Mouse (Mus musculus) limb, embryonic 14.5 days (tissue): ENCODE results near the gene Chpf. TPM values are rescaled to one million over a fixed set of nuclear protein-coding genes. Genes with fewer than 3 reads are reported as not detected.

Experiments
- ATAC-seq: fragments of 200-750 bp; cut with Nextera tagmentation; 2 replicates; pipeline ENCODE4 v1.8.0; 2017; ENCODE audit warnings: low read depth, moderate number of reproducible peaks, moderate TSS enrichment; ENCODE audit not compliant: low FRiP score
- DNase-seq: peaks from one replicate; pipeline ENCODE4 v3.0.0-alpha.2; 2015; ENCODE audit warnings: low spot score
- H3K27ac ChIP-seq: fragments of 300-500 bp; sonication (generic); replicated peaks from 2 replicates; pipeline ENCODE4 v1.5.1; 2014; ENCODE audit warnings: low read depth, mild to moderate bottlenecking, low read length, moderate library complexity, mixed read lengths
- H3K27me3 ChIP-seq: fragments of 300-500 bp; sonication (generic); 2 replicates; pipeline ENCODE4 v1.6.1; 2014; ENCODE audit warnings: low read length, mixed read lengths; ENCODE audit not compliant: control insufficient read depth, insufficient read depth
- H3K36me3 ChIP-seq: fragments of 300-500 bp; sonication (generic); 2 replicates; pipeline ENCODE4 v1.6.1; 2014; ENCODE audit warnings: mild to moderate bottlenecking, low read length, moderate library complexity, mixed read lengths; ENCODE audit not compliant: control insufficient read depth, insufficient read depth
- H3K4me1 ChIP-seq: fragments of 300-500 bp; sonication (generic); 2 replicates; pipeline ENCODE4 v1.6.1; 2014; ENCODE audit warnings: antibody characterized with exemption, low read length, mixed read lengths; ENCODE audit not compliant: control insufficient read depth, insufficient read depth
- H3K4me2 ChIP-seq: fragments of 300-500 bp; sonication (generic); replicated peaks from 2 replicates; pipeline ENCODE4 v1.6.1; 2014; ENCODE audit warnings: low read depth, mild to moderate bottlenecking, low read length, moderate library complexity; ENCODE audit not compliant: severe bottlenecking
- H3K4me3 ChIP-seq: fragments of 300-500 bp; sonication (generic); replicated peaks from 2 replicates; pipeline ENCODE4 v1.5.1; 2014; ENCODE audit warnings: low read length
- H3K9ac ChIP-seq: fragments of 300-500 bp; sonication (generic); 2 replicates; pipeline ENCODE4 v1.6.1; 2014; ENCODE audit warnings: mild to moderate bottlenecking, low read depth, low read length, moderate library complexity; ENCODE audit not compliant: severe bottlenecking
- H3K9me3 ChIP-seq: fragments of 300-500 bp; sonication (generic); 2 replicates; pipeline ENCODE4 v1.6.1; 2016; ENCODE audit warnings: low read length; ENCODE audit not compliant: control insufficient read depth
- POLR2A ChIP-seq: fragments of 200-500 bp; IDR thresholded peaks from 2 replicates; pipeline ENCODE4 v1.8.0; 2012; ENCODE audit warnings: inconsistent platforms, mild to moderate bottlenecking, moderate library complexity, borderline replicate concordance; ENCODE audit not compliant: insufficient read depth, insufficient read length; ENCODE audit errors: extremely low read depth
- WGBS: fragments of 180-500 bp; shearing (Covaris S2); extraction: QIAGEN DNeasy Blood & Tissue Kit; methylation state at CpG from one replicate; pipeline ENCODE4 v1.1.7; 2014; 5-methylcytosine and 5-hydroxymethylcytosine counted together
- polyA plus RNA-seq, 2 experiments: library from polyadenylated mRNA; depleted of rRNA in 1 of 2; stranded (reverse) in 1 of 2; unstranded in 1 of 2; fragments of >200 nt; fragmentation: Nextera tagmentation in 1 of 2; extraction: Ambion mirVana in 1 of 2; gene quantifications; 2 replicates each; pipeline versions ENCODE4 v1.2.1 to v1.2.3; 2012 to 2014

The Chpf gene
- polyA plus RNA-seq, 2 experiments, result 65.0 to 104 TPM

DNA sequence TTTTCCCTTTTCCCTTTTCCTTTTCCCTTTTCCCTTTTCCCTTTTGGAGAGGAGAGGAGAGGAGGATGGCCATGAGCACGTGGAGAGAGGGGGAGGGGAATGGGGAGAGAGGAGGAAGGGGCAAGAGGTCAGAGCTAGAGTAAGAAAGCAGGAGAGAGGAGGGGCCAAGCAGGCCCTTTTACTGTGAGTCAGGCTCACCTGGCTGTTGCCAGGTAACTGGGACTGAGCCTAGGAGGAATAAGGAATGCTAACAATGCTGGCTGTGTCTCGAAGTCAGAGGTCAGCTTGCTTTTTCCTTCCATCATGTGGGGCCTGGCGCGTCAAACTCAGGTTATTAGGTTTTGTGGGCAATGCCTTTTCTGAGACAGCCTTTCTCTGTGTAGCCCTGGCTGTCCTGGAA lies 38.9 kb upstream of the Chpf start:
- no peak for TF ChIP-seq POLR2A
- no peak overlapping the region; the same call in 1 of the 2 replicates for H3K27ac ChIP-seq
- no peak for DNase-seq

DNA sequence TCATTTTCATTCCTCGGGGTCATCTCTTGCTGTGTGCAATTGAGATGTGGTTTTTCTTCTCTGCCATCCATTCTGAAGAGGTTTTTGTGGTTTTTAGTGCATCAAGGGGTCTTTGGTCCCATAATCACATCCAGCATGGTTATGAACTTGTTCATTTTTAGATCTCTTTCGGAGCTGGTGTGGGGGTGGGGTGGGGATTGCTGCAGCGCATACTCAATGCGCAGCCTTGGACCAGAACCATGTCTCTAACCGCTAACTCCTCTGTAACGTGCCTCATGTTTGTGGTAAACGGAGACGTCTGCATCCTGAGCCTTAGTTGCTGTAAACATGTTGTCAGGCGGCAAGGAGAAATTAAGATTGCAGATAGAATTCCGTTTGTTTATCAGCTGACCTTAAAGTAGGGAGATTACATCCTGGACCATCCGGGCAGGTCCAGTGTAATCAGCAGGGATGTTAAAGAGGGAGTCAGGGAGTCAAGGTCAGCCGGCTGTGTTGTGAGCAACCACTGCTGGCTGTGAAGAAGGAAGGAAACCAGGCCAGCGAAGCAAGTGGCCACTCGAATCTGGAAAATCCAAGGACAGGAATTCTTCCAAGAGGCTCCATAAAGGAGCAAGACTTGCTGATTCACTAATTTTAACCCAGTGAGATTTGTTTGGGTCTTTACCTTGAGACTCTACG lies 37.7 kb upstream of the Chpf start:
- H3K27ac ChIP-seq, result no peak overlapping the region
- no peaks in the 10 kb centered on the region for H3K9me3 ChIP-seq
- no peaks in the 10 kb centered on the region for H3K36me3 ChIP-seq
- no peak overlapping the region for H3K4me3 ChIP-seq
- ATAC-seq (no peak), DNase-seq (no peak)
- TF ChIP-seq POLR2A, result no peak
- H3K4me2 ChIP-seq, result no peak overlapping the region
- peaks cover 14% of the 10 kb centered on the region for H3K4me1 ChIP-seq
- no peaks in the 10 kb centered on the region for H3K27me3 ChIP-seq
- H3K9ac ChIP-seq, result no peak overlapping the region
- 74% methylated on average over 15 of the region's 15 CpGs for WGBS

More for the DNA sequence above, 38.9 kb upstream of the Chpf start:
- no peaks in the 10 kb centered on the region for H3K36me3 ChIP-seq
- 61% methylated on average over 3 of the region's 4 CpGs for WGBS
- H3K9ac ChIP-seq, result no peak overlapping the region
- no peaks in the 10 kb centered on the region for H3K27me3 ChIP-seq
- H3K9me3 ChIP-seq, result no peaks in the 10 kb centered on the region
- H3K4me1 ChIP-seq, result peaks cover 18% of the 10 kb centered on the region
- no peak overlapping the region for H3K4me3 ChIP-seq
- H3K4me2 ChIP-seq, result no peak overlapping the region
- ATAC-seq, result no peak

- DNase-seq (no peak), ATAC-seq (no peak)
- H3K4me2 ChIP-seq, result no peak overlapping the region
- H3K4me1 ChIP-seq, result peaks cover 5% of the 10 kb centered on the region; the same call in 1 of the 2 replicates
- H3K36me3 ChIP-seq, result no peaks in the 10 kb centered on the region
- no peaks in the 10 kb centered on the region for H3K9me3 ChIP-seq
- TF ChIP-seq POLR2A, result no peak
- H3K4me3 ChIP-seq, result no peak overlapping the region
- WGBS, result 86% methylated on average over 3 of the region's 3 CpGs
- H3K27ac ChIP-seq, result no peak overlapping the region
- no peaks in the 10 kb centered on the region for H3K27me3 ChIP-seq
- no peak overlapping the region for H3K9ac ChIP-seq
Measured at GRCm38 (mm10) chr1:75512550-75512949, 33.4 kb upstream of the Chpf start.

- TF ChIP-seq POLR2A, result no peak
- 60% methylated on average over 4 of the region's 4 CpGs for WGBS
- Histone ChIP-seq H3K4me1 (peaks cover 12% of the 10 kb centered on the region), H3K9ac (no peak overlapping the region), H3K27ac (no peak overlapping the region), H3K9me3 (no peaks in the 10 kb centered on the region), H3K27me3 (no peaks in the 10 kb centered on the region), H3K4me3 (no peak overlapping the region), H3K4me2 (no peak overlapping the region), H3K36me3 (no peaks in the 10 kb centered on the region)
- ATAC-seq (no peak), DNase-seq (no peak)
Measured at GRCm38 (mm10) chr1:75511437-75512210, 32.5 kb upstream of the Chpf start.

GRCm38 (mm10) chr1:75510154-75510553 lies 31.0 kb upstream of the Chpf start:
- 67% methylated on average over 5 of the region's 5 CpGs for WGBS
- Histone ChIP-seq H3K4me3 (no peak overlapping the region), H3K27ac (no peak overlapping the region), H3K27me3 (no peaks in the 10 kb centered on the region), H3K9me3 (no peaks in the 10 kb centered on the region), H3K9ac (no peak overlapping the region), H3K36me3 (no peaks in the 10 kb centered on the region), H3K4me1 (peaks cover 13% of the 10 kb centered on the region), H3K4me2 (no peak overlapping the region)
- ATAC-seq, result no peak
- TF ChIP-seq POLR2A, result no peak
- no peak for DNase-seq
